Mouse (Mus musculus): Measurements from ENCODE around the gene Col4a6.

Gene Col4a6

GRCm38 (mm10) chrX:141265986-141266385, 207.9 kb downstream of the Col4a6 start:
- DNase-seq (ENCODE audit: extremely low spot score, low spot score) = no peak

GRCm38 (mm10) chrX:141249636-141250035, 224.2 kb downstream of the Col4a6 start:
- DNase-seq (ENCODE audit: extremely low spot score, low spot score) = no peak

- no peak for DNase-seq (ENCODE audit: extremely low spot score, low spot score)
Observed at GRCm38 (mm10) chrX:141236564-141237333, 237.1 kb downstream of the Col4a6 start.

GRCm38 (mm10) chrX:141228169-141228568, 245.7 kb downstream of the Col4a6 start:
- no peak for DNase-seq (ENCODE audit: extremely low spot score, low spot score)

- DNase-seq (ENCODE audit: extremely low spot score, low spot score) = peak; percentile 21
Observed at GRCm38 (mm10) chrX:141212802-141213201, 261.1 kb downstream of the Col4a6 start.

- DNase-seq (ENCODE audit: extremely low spot score, low spot score) = no peak
Observed at GRCm38 (mm10) chrX:141198993-141199392, 274.9 kb downstream of the Col4a6 start.

GRCm38 (mm10) chrX:141195036-141195435, 278.8 kb downstream of the Col4a6 start:
- no peak for DNase-seq (ENCODE audit: extremely low spot score, low spot score)

- DNase-seq (ENCODE audit: extremely low spot score, low spot score) = peak; percentile 36
Observed at GRCm38 (mm10) chrX:141175353-141175752, 298.5 kb downstream of the Col4a6 start.

- DNase-seq (ENCODE audit: extremely low spot score, low spot score) = no peak
Observed at GRCm38 (mm10) chrX:141165067-141165466, 308.8 kb downstream of the Col4a6 start.

GRCm38 (mm10) chrX:141160371-141160770, 313.5 kb downstream of the Col4a6 start:
- no peak for DNase-seq (ENCODE audit: extremely low spot score, low spot score)

- DNase-seq (ENCODE audit: extremely low spot score, low spot score) = no peak
Observed at GRCm38 (mm10) chrX:141158160-141158559, 315.7 kb downstream of the Col4a6 start.

GRCm38 (mm10) chrX:141157626-141158025, 316.2 kb downstream of the Col4a6 start:
- DNase-seq (ENCODE audit: extremely low spot score, low spot score) = no peak

GRCm38 (mm10) chrX:141156696-141157095, 317.2 kb downstream of the Col4a6 start:
- no peak for DNase-seq (ENCODE audit: extremely low spot score, low spot score)

GRCm38 (mm10) chrX:141151182-141151581, 322.7 kb downstream of the Col4a6 start:
- no peak for DNase-seq (ENCODE audit: extremely low spot score, low spot score)

GRCm38 (mm10) chrX:141150290-141150689, 323.6 kb downstream of the Col4a6 start:
- no peak for DNase-seq (ENCODE audit: extremely low spot score, low spot score)

- no peak for DNase-seq (ENCODE audit: extremely low spot score, low spot score)
Observed at GRCm38 (mm10) chrX:141149705-141150104, 324.2 kb downstream of the Col4a6 start.

All from neural tube, embryonic 10.5 days (tissue).